Mouse (Mus musculus) brain, embryonic 14.5 days (tissue): ENCODE measurements around the gene Caap1.

Source experiments
- CTCF ChIP-seq: fragments of 200-500 bp; IDR thresholded peaks from 2 replicates; pipeline ENCODE4 v1.5.1; 2012; ENCODE audit warnings: inconsistent platforms, mild to moderate bottlenecking, moderate library complexity, borderline replicate concordance; ENCODE audit not compliant: insufficient read depth, insufficient read length; ENCODE audit errors: extremely low read depth
- POLR2A ChIP-seq: fragments of 200-500 bp; IDR thresholded peaks from 2 replicates; pipeline ENCODE4 v1.6.1; 2012; ENCODE audit warnings: mild to moderate bottlenecking, inconsistent platforms, borderline replicate concordance; ENCODE audit not compliant: poor library complexity, insufficient read depth, insufficient read length, severe bottlenecking; ENCODE audit errors: extremely low read depth

DNA sequence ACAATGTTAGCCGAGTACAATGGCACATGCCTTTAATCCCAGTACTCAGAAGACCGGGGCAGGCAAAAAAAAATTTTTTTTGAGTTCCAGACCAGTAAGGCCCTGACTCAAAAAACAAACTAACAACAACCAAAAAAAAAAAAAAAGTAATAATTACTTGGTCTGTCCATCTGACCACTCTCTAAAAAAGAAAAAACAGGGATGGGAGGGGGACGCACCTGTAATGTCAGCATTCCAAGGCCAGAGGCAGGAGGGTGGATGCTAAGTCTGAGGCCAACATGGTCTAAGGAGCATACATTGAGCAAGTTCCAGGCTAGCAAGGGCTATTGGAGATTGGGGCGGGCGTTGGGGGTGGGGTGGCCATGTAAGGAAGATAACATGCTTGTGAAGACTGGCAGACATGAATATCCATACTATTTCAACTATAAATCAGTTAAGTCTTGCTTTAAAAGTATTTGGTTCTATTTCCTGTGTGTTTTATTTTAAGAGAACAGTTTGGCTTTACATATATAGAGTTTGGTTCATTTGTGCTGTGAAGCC, 1.6 kb downstream of the Caap1 start:
- TF ChIP-seq CTCF (no peak), POLR2A (no peak)
